Comparison of ENCODE assay signal across 10 mouse cellular contexts in genomic region chr13:101439041-101439440, GRCm38 (mm10).
DNase-seq lines count a peak whose midpoint lies in the region; ATAC-seq lines count a peak whose summit lies in the region.
"Had no signal": no experiment of that assay in that cellular context is flagged by ENCODE, and none has a peak within 500 bp of the region (broad histone marks: within the 10 kb centered on the region; RNA-seq: fewer than 3 reads in every experiment).

No protein-coding gene starts in this region.

- no peak overlapping the region for H3K4me2 ChIP-seq in neural tube, embryonic 12.5 days (replicated peaks)
- H3K4me2 ChIP-seq in neural tube, embryonic 15.5 days: no peak overlapping the region
- H3K4me2 ChIP-seq: hindbrain, embryonic 15.5 days; lung, embryonic 15.5 days had no signal

- no peak overlapping the region for H3K9ac ChIP-seq in neural tube, embryonic 12.5 days
- no peak overlapping the region for H3K9ac ChIP-seq in neural tube, embryonic 15.5 days (replicated peaks)
- H3K9ac ChIP-seq: hindbrain, embryonic 15.5 days; lung, embryonic 15.5 days had no signal

- no peak overlapping the region for H3K27ac ChIP-seq in neural tube, embryonic 12.5 days
- no peak overlapping the region for H3K27ac ChIP-seq in neural tube, embryonic 15.5 days (replicated peaks)
- H3K27ac ChIP-seq: hindbrain, embryonic 15.5 days; lung, embryonic 15.5 days had no signal

- DNase-seq in heart, adult 11 months: peak; percentile 89
- no peak for DNase-seq in heart, postnatal 4 days
- peak; percentile 42 for DNase-seq in embryo, embryonic 11 days
- peak; percentile 74 for DNase-seq in retina, postnatal 1 day
- no peak for DNase-seq in adrenal gland, postnatal 25 days
- no peak for DNase-seq in frontal cortex, postnatal 36 days (ENCODE audit: low spot score in 2 of 2)

- no peaks in the 10 kb centered on the region for H3K27me3 ChIP-seq in neural tube, embryonic 12.5 days (replicated peaks)
- no peaks in the 10 kb centered on the region for H3K27me3 ChIP-seq in neural tube, embryonic 15.5 days (replicated peaks)
- H3K27me3 ChIP-seq: hindbrain, embryonic 15.5 days; lung, embryonic 15.5 days had no signal

- no peaks in the 10 kb centered on the region for H3K36me3 ChIP-seq in neural tube, embryonic 12.5 days
- no peaks in the 10 kb centered on the region for H3K36me3 ChIP-seq in neural tube, embryonic 15.5 days
- H3K36me3 ChIP-seq: hindbrain, embryonic 15.5 days; lung, embryonic 15.5 days had no signal

- ATAC-seq in neural tube, embryonic 12.5 days (ENCODE audit: low FRiP score, low read depth): 0 out of 2 replicates have a peak, but pooled peaks have one; percentile 33
- no peak for ATAC-seq in neural tube, embryonic 15.5 days (ENCODE audit: low FRiP score)

- no peak overlapping the region for H3K4me3 ChIP-seq in neural tube, embryonic 12.5 days
- no peak overlapping the region for H3K4me3 ChIP-seq in neural tube, embryonic 15.5 days (replicated peaks)
- H3K4me3 ChIP-seq: hindbrain, embryonic 15.5 days; lung, embryonic 15.5 days had no signal

- 18% methylated on average over 6 of the region's 6 CpGs for WGBS in neural tube, embryonic 12.5 days
- 14% methylated on average over 6 of the region's 6 CpGs for WGBS in neural tube, embryonic 15.5 days

- H3K9me3 ChIP-seq in neural tube, embryonic 12.5 days: no peaks in the 10 kb centered on the region
- H3K9me3 ChIP-seq in neural tube, embryonic 15.5 days (replicated peaks): no peaks in the 10 kb centered on the region
- H3K9me3 ChIP-seq: hindbrain, embryonic 15.5 days; lung, embryonic 15.5 days had no signal

- no peaks in the 10 kb centered on the region for H3K4me1 ChIP-seq in neural tube, embryonic 12.5 days
- peaks cover 13% of the 10 kb centered on the region; the same call in 1 of the 2 replicates for H3K4me1 ChIP-seq in neural tube, embryonic 15.5 days
- H3K4me1 ChIP-seq: lung, embryonic 15.5 days had no signal

Comparison
In these comparisons a context has a peak if more than half of its experiments do, and no peak if none do; other contexts are left out.
1. DNase-seq: peak in heart, adult 11 months (single experiment), embryo, embryonic 11 days (single experiment) and retina, postnatal 1 day (single experiment); none in heart, postnatal 4 days (single experiment), adrenal gland, postnatal 25 days (single experiment) and frontal cortex, postnatal 36 days (0 of 2).